Mouse (Mus musculus) central nervous system, embryonic 14 days (tissue): ENCODE results near the gene Gm4791. TPM values are rescaled to one million over a fixed set of nuclear protein-coding genes. Genes with fewer than 3 reads are reported as not detected.

Experiments used
- polyA plus RNA-seq: library from polyadenylated mRNA; depleted of rRNA; stranded (reverse); fragments of >200 nt; gene quantifications from 2 replicates; pipeline ENCODE4 v1.2.3, GENCODE M21; 2012; rRNA removed

The Gm4791 gene
- polyA plus RNA-seq = 0.09 TPM in 1 of 2 replicates, not detected in the other

GRCm38 (mm10) chr9:46998338-46998791 lies at the start of gene Gm4791:
TSS of gene Gm4791 (plus strand) at chr9:46998741.

